Comparison of ENCODE assay signal across 18 mouse cellular contexts in genomic region chr6:125366133-125366532, GRCm38 (mm10). TPM values are rescaled to one million over a fixed set of nuclear protein-coding genes. Genes with fewer than 3 reads are reported as not detected.
DNase-seq lines count a peak whose midpoint lies in the region; ATAC-seq and TF ChIP-seq lines count a peak whose summit lies in the region.
"Had no signal": no experiment of that assay in that cellular context is flagged by ENCODE, and none has a peak within 500 bp of the region (broad histone marks: within the 10 kb centered on the region; RNA-seq: fewer than 3 reads in every experiment).

No protein-coding gene starts in this region.

- no peak overlapping the region for H3K9ac ChIP-seq in heart, adult 2 months (ENCODE audit: low read depth, low read length)
- no peak overlapping the region for H3K9ac ChIP-seq in liver, postnatal 0 days (replicated peaks)
- no peak overlapping the region for H3K9ac ChIP-seq in liver, embryonic 12.5 days
- H3K9ac ChIP-seq: heart, embryonic 15.5 days; hindbrain, embryonic 13.5 days; lung, embryonic 15.5 days had no signal

- no peaks in the 10 kb centered on the region for H3K9me3 ChIP-seq in liver, postnatal 0 days (ENCODE audit: low read length)
- no peaks in the 10 kb centered on the region for H3K9me3 ChIP-seq in liver, embryonic 12.5 days (replicated peaks)
- H3K9me3 ChIP-seq: heart, embryonic 15.5 days; hindbrain, embryonic 13.5 days; lung, embryonic 15.5 days; midbrain, embryonic 10.5 days had no signal

- TF ChIP-seq CTCF in heart, adult 2 months (IDR thresholded peaks at IDR 0.05), result peak; percentile 69
- peak; percentile 45 for TF ChIP-seq CTCF in liver, postnatal 0 days (IDR thresholded peaks at IDR 0.05; ENCODE audit: low read depth)

- intact Hi-C loops in heart, adult 2 months (cut with DNase I), result loop anchor here (1.0 kb wide), 1 partner anchor 90 kb away; no protein-coding TSS in a partner anchor
- intact Hi-C loops in heart, postnatal 25 days (cut with DNase I), result loop anchor here (2.0 to 5.0 kb wide), 2 partner anchors 91 to 149 kb away; partner anchors contain the start of gene Vamp1

- TF ChIP-seq EP300 in heart, adult 2 months (IDR thresholded peaks at IDR 0.05; ENCODE audit: insufficient read depth, low read depth, low read length), result no peak
- no peak for TF ChIP-seq EP300 in liver, postnatal 0 days (IDR thresholded peaks at IDR 0.05; ENCODE audit: low read depth)

- no peak for ATAC-seq in liver, postnatal 0 days
- ATAC-seq in liver, embryonic 12.5 days, result no peak
- 0 out of 2 replicates have a peak, but pooled peaks have one; percentile 27 for ATAC-seq in megakaryocyte progenitor cell, adult 5-6 weeks (replicated peaks; ENCODE audit: poor library complexity)

- no peaks in the 10 kb centered on the region for H3K36me3 ChIP-seq in heart, adult 2 months (ENCODE audit: control insufficient read depth, insufficient read depth, low read length)
- peaks cover 10% of the 10 kb centered on the region for H3K36me3 ChIP-seq in liver, postnatal 0 days (replicated peaks; ENCODE audit: insufficient read depth, low read length)
- H3K36me3 ChIP-seq in liver, embryonic 12.5 days, result peaks cover 10% of the 10 kb centered on the region
- H3K36me3 ChIP-seq: hindbrain, embryonic 13.5 days; midbrain, embryonic 10.5 days had no signal

- H3K4me3 ChIP-seq in heart, adult 2 months, result no peak overlapping the region
- no peak overlapping the region for H3K4me3 ChIP-seq in liver, postnatal 0 days (ENCODE audit: low read depth, low read length)
- no peak overlapping the region for H3K4me3 ChIP-seq in liver, embryonic 12.5 days
- H3K4me3 ChIP-seq: heart, embryonic 15.5 days; hindbrain, embryonic 13.5 days; lung, embryonic 15.5 days; midbrain, embryonic 10.5 days; myocyte had no signal

- no peak overlapping the region for H3K4me2 ChIP-seq in liver, postnatal 0 days (ENCODE audit: low read depth, low read length)
- no peak overlapping the region for H3K4me2 ChIP-seq in liver, embryonic 12.5 days
- H3K4me2 ChIP-seq: heart, embryonic 15.5 days; hindbrain, embryonic 13.5 days; lung, embryonic 15.5 days had no signal

- no peaks in the 10 kb centered on the region for H3K79me2 ChIP-seq in heart, adult 2 months (replicated peaks; ENCODE audit: control insufficient read depth, insufficient read depth, low read length)

- no peaks in the 10 kb centered on the region for H3K4me1 ChIP-seq in heart, adult 2 months (ENCODE audit: control insufficient read depth, insufficient read depth, low read length)
- H3K4me1 ChIP-seq in liver, postnatal 0 days (ENCODE audit: insufficient read depth), result peaks cover 16% of the 10 kb centered on the region
- H3K4me1 ChIP-seq in liver, embryonic 12.5 days, result peaks cover 26% of the 10 kb centered on the region

- no peaks in the 10 kb centered on the region for H3K27me3 ChIP-seq in heart, adult 2 months (ENCODE audit: control insufficient read depth, insufficient read depth, low read length)
- H3K27me3 ChIP-seq in liver, postnatal 0 days (ENCODE audit: insufficient read depth, low read length), result no peaks in the 10 kb centered on the region
- H3K27me3 ChIP-seq in liver, embryonic 12.5 days (replicated peaks), result peaks cover 13% of the 10 kb centered on the region; the same call in 1 of the 2 replicates
- H3K27me3 ChIP-seq: lung, embryonic 15.5 days had no signal

- 68% methylated on average over 1 of the region's 1 CpGs for WGBS in heart, adult 2 months
- WGBS in liver, postnatal 0 days (ENCODE audit: insufficient replicate concordance), result 72% methylated on average over 1 of the region's 1 CpGs
- 58% methylated on average over 1 of the region's 1 CpGs for WGBS in liver, embryonic 12.5 days (ENCODE audit: insufficient replicate concordance)

- TF ChIP-seq POLR2A in heart, adult 2 months (IDR thresholded peaks at IDR 0.05; ENCODE audit: insufficient read depth, low read depth, low read length), result no peak

- no peak for DNase-seq in heart, adult 2 months
- DNase-seq in heart, postnatal 25 days (ENCODE audit: low spot score), result no peak
- DNase-seq in liver, postnatal 0 days, result no peak
- DNase-seq in CD4-positive helper T cell, adult 2 months (ENCODE audit: low read depth, low spot score), result peak; percentile 32
- no peak for DNase-seq in ovary, postnatal 14 days (ENCODE audit: low spot score)
- no peak for DNase-seq in embryo, embryonic 11 days
- DNase-seq: adrenal gland, adult 2 months; cerebellum, adult 9-10 months; kidney, adult 18-20 months; right cerebral cortex, postnatal 4 days had no signal

- H3K27ac ChIP-seq in heart, adult 2 months, result no peak overlapping the region
- no peak overlapping the region for H3K27ac ChIP-seq in liver, postnatal 0 days (ENCODE audit: low read depth)
- no peak overlapping the region for H3K27ac ChIP-seq in liver, embryonic 12.5 days
- H3K27ac ChIP-seq: heart, embryonic 15.5 days; hindbrain, embryonic 13.5 days; lung, embryonic 15.5 days; midbrain, embryonic 10.5 days had no signal

RNA-seq across cellular contexts. Expression of gene Plekhg6, which starts 14.5 kb away (rescaled TPM):
- under 1 TPM in 1 of 2 experiments, not detected in 1; 0.08 TPM for total RNA-seq in heart, adult 2 months (2021)
- 0.06 and 0.14 TPM in 2 replicates for polyA plus RNA-seq in heart, adult 2 months (2012; rRNA removed)
- not detected for total RNA-seq in heart, postnatal 25 days (2021)
- polyA plus RNA-seq in liver, postnatal 0 days (2015; fragmentation: Nextera tagmentation; extraction: Ambion mirVana), result 1.1 and 1.2 TPM in 2 replicates
- 0.37 and 0.39 TPM in 2 replicates for polyA plus RNA-seq in liver, embryonic 12.5 days (2016; fragmentation: Nextera tagmentation; extraction: Ambion mirVana)
- not detected in 2 replicates for total RNA-seq in megakaryocyte progenitor cell, adult 5-6 weeks (2015)
- not detected in 2 replicates for total RNA-seq in megakaryocyte progenitor cell, adult 5-6 weeks (2017)
- total RNA-seq: layer of hippocampus, postnatal 25 days had no signal

RNA-seq across cellular contexts. Expression of gene Tnfrsf1a, which starts 17.0 kb away (rescaled TPM):
- total RNA-seq in heart, adult 2 months (2021), result 10 to 100 TPM; 50.8 to 62.8 TPM
- polyA plus RNA-seq in heart, adult 2 months (2012; rRNA removed), result 57.1 and 59.7 TPM in 2 replicates
- total RNA-seq in heart, postnatal 25 days (2021), result 10 to 100 TPM; 53.2 to 60.8 TPM
- 40.5 and 41.1 TPM in 2 replicates for polyA plus RNA-seq in liver, postnatal 0 days (2015; fragmentation: Nextera tagmentation; extraction: Ambion mirVana)
- polyA plus RNA-seq in liver, embryonic 12.5 days (2016; fragmentation: Nextera tagmentation; extraction: Ambion mirVana), result 23.0 and 23.4 TPM in 2 replicates
- 56.9 and 61.8 TPM in 2 replicates for total RNA-seq in megakaryocyte progenitor cell, adult 5-6 weeks (2015)
- total RNA-seq in megakaryocyte progenitor cell, adult 5-6 weeks (2017), result 56.6 and 57.1 TPM in 2 replicates

RNA-seq across cellular contexts. Expression of gene Scnn1a, which starts 45.7 kb away (rescaled TPM):
- total RNA-seq in heart, adult 2 months (2021), result under 1 TPM; 0.37 to 0.75 TPM
- 0.76 and 3.1 TPM in 2 replicates for polyA plus RNA-seq in heart, adult 2 months (2012; rRNA removed)
- under 1 TPM; 0.70 TPM for total RNA-seq in heart, postnatal 25 days (2021)
- polyA plus RNA-seq in liver, postnatal 0 days (2015; fragmentation: Nextera tagmentation; extraction: Ambion mirVana), result 0.76 and 1.1 TPM in 2 replicates
- 0.23 and 0.50 TPM in 2 replicates for polyA plus RNA-seq in liver, embryonic 12.5 days (2016; fragmentation: Nextera tagmentation; extraction: Ambion mirVana)
- 21.8 and 22.9 TPM in 2 replicates for total RNA-seq in megakaryocyte progenitor cell, adult 5-6 weeks (2015)
- 0.75 and 1.7 TPM in 2 replicates for total RNA-seq in megakaryocyte progenitor cell, adult 5-6 weeks (2017)

RNA-seq across cellular contexts. Expression of gene Ltbr, which starts 52.4 kb away (rescaled TPM):
- total RNA-seq in heart, adult 2 months (2021), result 10 to 100 TPM; 28.2 to 28.8 TPM
- 34.8 and 36.5 TPM in 2 replicates for polyA plus RNA-seq in heart, adult 2 months (2012; rRNA removed)
- 10 to 100 TPM; 27.4 to 31.8 TPM for total RNA-seq in heart, postnatal 25 days (2021)
- polyA plus RNA-seq in liver, postnatal 0 days (2015; fragmentation: Nextera tagmentation; extraction: Ambion mirVana), result 31.8 TPM in 2 replicates
- 19.2 and 22.9 TPM in 2 replicates for polyA plus RNA-seq in liver, embryonic 12.5 days (2016; fragmentation: Nextera tagmentation; extraction: Ambion mirVana)
- 17.5 and 18.7 TPM in 2 replicates for total RNA-seq in megakaryocyte progenitor cell, adult 5-6 weeks (2015)
- total RNA-seq in megakaryocyte progenitor cell, adult 5-6 weeks (2017), result 28.2 and 43.7 TPM in 2 replicates
